Mouse (Mus musculus) hindbrain, embryonic 14.5 days (tissue): ENCODE results near the gene Surf2. TPM values are rescaled to one million over a fixed set of nuclear protein-coding genes. Genes with fewer than 3 reads are reported as not detected.
A peak's percentile ranks its signal among the peaks of the same experiment; 100 is the strongest.

ENCODE experiments used
- ATAC-seq: fragments of 200-750 bp; cut with Nextera tagmentation; 2 replicates; pipeline ENCODE4 v1.8.0; 2017; ENCODE audit warnings: moderate number of reproducible peaks, mild to moderate bottlenecking, moderate TSS enrichment, moderate library complexity; ENCODE audit not compliant: low FRiP score
- DNase-seq: peaks from one replicate; pipeline ENCODE4 v3.0.0-alpha.2; 2015; ENCODE audit warnings: low spot score
- H3K27ac ChIP-seq: fragments of 300-500 bp; sonication (generic); 2 replicates; pipeline ENCODE4 v1.5.1; 2014; ENCODE audit warnings: mild to moderate bottlenecking, moderate library complexity
- H3K27me3 ChIP-seq: fragments of 300-500 bp; sonication (generic); 2 replicates; pipeline ENCODE4 v1.6.1; 2014; ENCODE audit warnings: mild to moderate bottlenecking, low read length, mixed read lengths; ENCODE audit not compliant: control insufficient read depth, insufficient read depth
- H3K36me3 ChIP-seq: fragments of 300-500 bp; sonication (generic); replicated peaks from 2 replicates; pipeline ENCODE4 v1.6.1; 2014; ENCODE audit not compliant: control insufficient read depth, insufficient read depth
- H3K4me1 ChIP-seq: fragments of 300-500 bp; sonication (generic); replicated peaks from 2 replicates; pipeline ENCODE4 v1.6.1; 2014; ENCODE audit warnings: antibody characterized with exemption, low read length, mixed read lengths; ENCODE audit not compliant: control insufficient read depth, insufficient read depth
- H3K4me2 ChIP-seq: fragments of 300-500 bp; sonication (generic); replicated peaks from 2 replicates; pipeline ENCODE4 v1.6.1; 2014; ENCODE audit warnings: mild to moderate bottlenecking, moderate library complexity
- H3K4me3 ChIP-seq: fragments of 300-500 bp; sonication (generic); replicated peaks from 2 replicates; pipeline ENCODE4 v1.5.1; 2014; ENCODE audit warnings: mild to moderate bottlenecking, low read length
- H3K9ac ChIP-seq: fragments of 300-500 bp; sonication (generic); 2 replicates; pipeline ENCODE4 v1.6.1; 2014
- H3K9me3 ChIP-seq: fragments of 300-500 bp; sonication (generic); 2 replicates; pipeline ENCODE4 v1.6.1; 2016; ENCODE audit warnings: low read length; ENCODE audit not compliant: control insufficient read depth
- WGBS: fragments of 180-500 bp; shearing (Covaris S2); extraction: QIAGEN DNeasy Blood & Tissue Kit; methylation state at CpG from one replicate; pipeline ENCODE4 v1.1.7; 2014; 5-methylcytosine and 5-hydroxymethylcytosine counted together
- polyA plus RNA-seq: library from polyadenylated mRNA; unstranded; fragments of >200 nt; fragmentation: Nextera tagmentation; extraction: Ambion mirVana; gene quantifications from 2 replicates; pipeline ENCODE4 v1.2.1, GENCODE M21; 2014

Surf2 gene
- polyA plus RNA-seq, 1 experiment from 2014 or later, result 44.1 TPM

- no peaks in the 10 kb centered on the region for H3K9me3 ChIP-seq
- H3K4me2 ChIP-seq, result peak overlapping the region; percentile 100
- peak overlapping the region; percentile 91 for H3K9ac ChIP-seq
- WGBS, result 72% methylated on average over 5 of the region's 5 CpGs
- no peak for ATAC-seq
- peaks cover 48% of the 10 kb centered on the region for H3K36me3 ChIP-seq
- H3K4me1 ChIP-seq, result peaks cover 46% of the 10 kb centered on the region
- peak overlapping the region; percentile 78 for H3K4me3 ChIP-seq
- no peak for DNase-seq
- no peaks in the 10 kb centered on the region for H3K27me3 ChIP-seq
- H3K27ac ChIP-seq, result no peak overlapping the region
Measured at GRCm38 (mm10) chr2:26912253-26912770, 3.9 kb upstream of the Surf2 start.

- no peak for ATAC-seq
- 90% methylated on average over 17 of the region's 17 CpGs for WGBS
- H3K4me1 ChIP-seq, result peaks cover 43% of the 10 kb centered on the region
Measured at GRCm38 (mm10) chr2:26913416-26914147, 2.6 kb upstream of the Surf2 start.

GRCm38 (mm10) chr2:26914148-26914941 lies 1.8 kb upstream of the Surf2 start:
- no peaks in the 10 kb centered on the region for H3K27me3 ChIP-seq
- ATAC-seq (no peak), DNase-seq (no peak)
- peaks cover 35% of the 10 kb centered on the region for H3K4me1 ChIP-seq
- no peak overlapping the region for H3K4me2 ChIP-seq
- no peaks in the 10 kb centered on the region for H3K9me3 ChIP-seq
- H3K4me3 ChIP-seq, result no peak overlapping the region
- WGBS, result 64% methylated on average over 8 of the region's 8 CpGs
- no peak overlapping the region for H3K9ac ChIP-seq
- no peak overlapping the region for H3K27ac ChIP-seq
- H3K36me3 ChIP-seq, result peaks cover 51% of the 10 kb centered on the region

More at GRCm38 (mm10) chr2:26913416-26914147, 2.6 kb upstream of the Surf2 start:
- no peak for DNase-seq
- no peaks in the 10 kb centered on the region for H3K27me3 ChIP-seq
- no peaks in the 10 kb centered on the region for H3K9me3 ChIP-seq
- no peak overlapping the region for H3K9ac ChIP-seq
- no peak overlapping the region for H3K4me2 ChIP-seq
- peaks cover 45% of the 10 kb centered on the region for H3K36me3 ChIP-seq
- no peak overlapping the region for H3K4me3 ChIP-seq
- H3K27ac ChIP-seq, result no peak overlapping the region

- Histone ChIP-seq H3K27me3 (no peaks in the 10 kb centered on the region), H3K4me1 (peaks cover 28% of the 10 kb centered on the region), H3K9me3 (no peaks in the 10 kb centered on the region), H3K4me3 (peak overlapping the region; percentile 58), H3K36me3 (peaks cover 73% of the 10 kb centered on the region), H3K4me2 (peak overlapping the region; percentile 88), H3K9ac (peak overlapping the region; percentile 63), H3K27ac (peak overlapping the region; percentile 58; the same call in 1 of the 2 replicates)
- DNase-seq, result no peak
- 0 out of 2 replicates have a peak, but pooled peaks have one; percentile 9 for ATAC-seq
- 3% methylated on average over 13 of the region's 13 CpGs for WGBS
Measured at GRCm38 (mm10) chr2:26916738-26917137, 571 bp downstream of the Surf2 start.

GRCm38 (mm10) chr2:26919684-26920083 lies 3.5 kb downstream of the Surf2 start:
- Histone ChIP-seq H3K9me3 (no peaks in the 10 kb centered on the region), H3K36me3 (peaks cover 72% of the 10 kb centered on the region), H3K4me3 (no peak overlapping the region), H3K9ac (no peak overlapping the region), H3K27me3 (no peaks in the 10 kb centered on the region), H3K27ac (no peak overlapping the region), H3K4me2 (no peak overlapping the region), H3K4me1 (peaks cover 21% of the 10 kb centered on the region)
- WGBS, result 86% methylated on average over 3 of the region's 3 CpGs
- ATAC-seq (no peak), DNase-seq (no peak)

- Histone ChIP-seq H3K36me3 (peaks cover 76% of the 10 kb centered on the region), H3K9me3 (no peaks in the 10 kb centered on the region), H3K27me3 (no peaks in the 10 kb centered on the region), H3K4me2 (no peak overlapping the region), H3K4me1 (peaks cover 17% of the 10 kb centered on the region), H3K4me3 (no peak overlapping the region), H3K9ac (no peak overlapping the region), H3K27ac (no peak overlapping the region)
- no peak for ATAC-seq
- DNase-seq, result no peak
- WGBS, result 91% methylated on average over 6 of the region's 6 CpGs
Measured at GRCm38 (mm10) chr2:26920190-26920855, 4.2 kb downstream of the Surf2 start.

- peaks cover 91% of the 10 kb centered on the region for H3K36me3 ChIP-seq
- no peaks in the 10 kb centered on the region for H3K27me3 ChIP-seq
- peaks cover 11% of the 10 kb centered on the region for H3K4me1 ChIP-seq
- no peak overlapping the region for H3K27ac ChIP-seq
- no peaks in the 10 kb centered on the region for H3K9me3 ChIP-seq
- H3K4me3 ChIP-seq, result no peak overlapping the region
- WGBS, result 86% methylated on average over 9 of the region's 9 CpGs
- H3K9ac ChIP-seq, result no peak overlapping the region
- no peak for DNase-seq
- H3K4me2 ChIP-seq, result no peak overlapping the region
- ATAC-seq, result no peak
Measured at GRCm38 (mm10) chr2:26921784-26922183, 5.6 kb downstream of the Surf2 start.

- H3K27ac ChIP-seq, result no peak overlapping the region
- no peak for ATAC-seq
- no peak overlapping the region for H3K4me2 ChIP-seq
- H3K9ac ChIP-seq, result no peak overlapping the region
- WGBS, result 89% methylated on average over 6 of the region's 6 CpGs
- peaks cover 71% of the 10 kb centered on the region for H3K36me3 ChIP-seq
- no peak for DNase-seq
- H3K4me1 ChIP-seq, result peaks cover 17% of the 10 kb centered on the region
- no peak overlapping the region for H3K4me3 ChIP-seq
- H3K9me3 ChIP-seq, result no peaks in the 10 kb centered on the region
- no peaks in the 10 kb centered on the region for H3K27me3 ChIP-seq
Measured at GRCm38 (mm10) chr2:26927745-26928476, 11.7 kb downstream of the Surf2 start.
